Mouse (Mus musculus): ENCODE data around the gene Pi4k2a. TPM values are rescaled to one million over a fixed set of nuclear protein-coding genes. Genes with fewer than 3 reads are reported as not detected.

The Pi4k2a gene
- polyA plus RNA-seq, 2 experiments, result 29.9 to 34.4 TPM

DNA sequence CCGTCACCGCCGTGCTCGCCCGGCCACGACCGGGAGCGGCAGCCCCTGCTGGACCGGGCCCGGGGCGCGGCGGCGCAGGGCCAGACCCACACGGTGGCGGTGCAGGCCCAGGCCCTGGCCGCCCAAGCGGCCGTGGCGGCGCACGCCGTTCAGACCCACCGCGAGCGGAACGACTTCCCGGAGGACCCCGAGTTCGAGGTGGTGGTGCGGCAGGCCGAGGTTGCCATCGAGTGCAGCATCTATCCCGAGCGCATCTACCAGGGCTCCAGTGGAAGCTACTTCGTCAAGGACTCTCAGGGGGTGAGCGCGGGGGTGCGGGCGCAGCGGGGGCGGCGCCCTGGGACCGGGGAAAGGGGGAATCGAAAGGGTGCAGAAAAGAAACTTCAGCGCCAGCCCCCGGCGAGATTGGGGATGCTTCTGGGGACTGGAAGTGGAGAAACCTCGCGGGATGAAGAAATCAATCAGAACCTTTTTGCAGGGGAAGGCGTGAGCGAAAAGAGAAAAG, 419 bp downstream of the Pi4k2a start:
- no peak for TF ChIP-seq POLR2A (IDR thresholded peaks at IDR 0.05; ENCODE audit: borderline replicate concordance, extremely low read depth, insufficient read depth, insufficient read length)
- Histone ChIP-seq H3K36me3 (ENCODE audit: control insufficient read depth, insufficient read depth, low read length) (peaks cover 18% of the 10 kb centered on the region), H3K9ac (ENCODE audit: low read depth, low read length, severe bottlenecking) (peak overlapping the region; percentile 79), H3K27me3 (ENCODE audit: control insufficient read depth, insufficient read depth, low read length) (no peaks in the 10 kb centered on the region), H3K27ac (replicated peaks; ENCODE audit: low read depth, low read length) (peak overlapping the region; percentile 81), H3K4me1 (ENCODE audit: control insufficient read depth, insufficient read depth, low read length) (peaks cover 11% of the 10 kb centered on the region), H3K4me2 (replicated peaks; ENCODE audit: low read depth, low read length, severe bottlenecking) (peak overlapping the region; percentile 74), H3K4me3 (replicated peaks; ENCODE audit: low read length) (peak overlapping the region; percentile 78), H3K9me3 (ENCODE audit: control insufficient read depth, low read length) (no peaks in the 10 kb centered on the region)
- WGBS, result under 1% methylated on average over 33 of the region's 52 CpGs
- DNase-seq (ENCODE audit: low spot score) (no peak), ATAC-seq (ENCODE audit: low FRiP score, low read depth) (peak; percentile 47)

DNA sequence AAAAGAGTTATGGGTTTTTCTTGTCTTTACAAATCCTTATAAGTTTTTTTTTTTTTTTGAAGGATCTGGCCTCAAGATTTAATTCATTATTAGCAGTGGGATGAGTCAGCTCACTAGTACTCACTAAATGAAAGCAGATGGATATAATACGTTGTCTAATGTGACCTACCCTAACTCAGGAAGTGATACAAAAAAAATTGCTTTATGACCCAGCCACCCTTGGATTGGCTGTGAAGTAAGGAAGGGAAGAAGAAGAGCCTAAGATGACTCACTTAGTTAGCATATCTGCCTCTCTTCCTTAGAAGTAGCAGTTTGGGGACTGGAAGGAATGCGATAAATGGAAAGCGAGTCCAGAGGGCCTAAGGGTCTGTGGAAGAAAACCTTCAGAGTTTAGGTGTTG, 9.1 kb downstream of the Pi4k2a start:
- H3K4me3 ChIP-seq (replicated peaks; ENCODE audit: low read length), result no peak overlapping the region
- no peaks in the 10 kb centered on the region for H3K4me1 ChIP-seq (ENCODE audit: control insufficient read depth, insufficient read depth, low read length)
- H3K9ac ChIP-seq (ENCODE audit: low read depth, low read length, severe bottlenecking), result no peak overlapping the region
- ATAC-seq (ENCODE audit: low FRiP score, low read depth), result no peak
- H3K4me2 ChIP-seq (replicated peaks; ENCODE audit: low read depth, low read length, severe bottlenecking), result no peak overlapping the region
- 77% methylated on average over 3 of the region's 3 CpGs for WGBS
- H3K9me3 ChIP-seq (ENCODE audit: control insufficient read depth, low read length), result no peaks in the 10 kb centered on the region
- H3K36me3 ChIP-seq (ENCODE audit: control insufficient read depth, insufficient read depth, low read length), result peaks cover 45% of the 10 kb centered on the region
- no peak for DNase-seq (ENCODE audit: low spot score)
- no peaks in the 10 kb centered on the region for H3K27me3 ChIP-seq (ENCODE audit: control insufficient read depth, insufficient read depth, low read length)
- TF ChIP-seq POLR2A (IDR thresholded peaks at IDR 0.05; ENCODE audit: borderline replicate concordance, extremely low read depth, insufficient read depth, insufficient read length), result no peak
- H3K27ac ChIP-seq (replicated peaks; ENCODE audit: low read depth, low read length), result no peak overlapping the region

- Histone ChIP-seq H3K9ac (ENCODE audit: low read depth, low read length, severe bottlenecking) (no peak overlapping the region), H3K27me3 (ENCODE audit: control insufficient read depth, insufficient read depth, low read length) (no peaks in the 10 kb centered on the region), H3K9me3 (ENCODE audit: control insufficient read depth, low read length) (no peaks in the 10 kb centered on the region), H3K36me3 (ENCODE audit: control insufficient read depth, insufficient read depth, low read length) (peaks cover 48% of the 10 kb centered on the region), H3K4me1 (ENCODE audit: control insufficient read depth, insufficient read depth, low read length) (no peaks in the 10 kb centered on the region), H3K27ac (replicated peaks; ENCODE audit: low read depth, low read length) (no peak overlapping the region), H3K4me3 (replicated peaks; ENCODE audit: low read length) (no peak overlapping the region), H3K4me2 (replicated peaks; ENCODE audit: low read depth, low read length, severe bottlenecking) (no peak overlapping the region)
- no peak for TF ChIP-seq POLR2A (IDR thresholded peaks at IDR 0.05; ENCODE audit: borderline replicate concordance, extremely low read depth, insufficient read depth, insufficient read length)
- WGBS, result 92% methylated on average over 9 of the region's 9 CpGs
- no peak for ATAC-seq (ENCODE audit: low FRiP score, low read depth)
- DNase-seq (ENCODE audit: low spot score), result no peak
Observed at GRCm38 (mm10) chr19:42104681-42105080, 14.4 kb downstream of the Pi4k2a start.

DNA sequence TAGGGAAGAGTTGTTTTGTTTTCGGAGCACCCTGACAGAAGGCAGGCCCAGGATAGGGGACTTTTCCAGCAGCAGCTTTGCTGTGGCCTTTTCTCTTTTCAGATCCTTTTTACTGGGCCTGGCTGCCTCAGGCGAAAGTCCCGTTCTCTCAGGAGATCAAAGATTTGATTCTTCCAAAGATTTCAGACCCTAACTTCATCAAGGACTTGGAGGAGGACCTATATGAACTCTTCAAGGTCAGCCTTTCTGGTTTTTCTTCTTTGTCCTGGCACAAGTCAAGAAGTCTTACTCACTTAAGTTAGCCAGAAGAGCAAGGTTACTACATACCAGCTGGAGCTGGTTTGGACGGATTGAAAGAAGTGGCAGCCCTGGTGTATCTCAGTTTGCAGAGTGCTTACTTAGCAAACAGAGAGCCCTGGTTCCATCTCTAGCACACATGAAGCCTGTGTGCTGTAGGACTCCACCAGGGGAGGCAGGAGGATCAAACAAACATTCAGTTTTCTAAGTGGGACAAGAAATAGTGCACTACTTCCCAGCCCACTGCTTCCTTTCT, 25.6 kb downstream of the Pi4k2a start:
- H3K36me3 ChIP-seq (ENCODE audit: control insufficient read depth, insufficient read depth, low read length), result peaks cover 78% of the 10 kb centered on the region
- no peak overlapping the region for H3K27ac ChIP-seq (replicated peaks; ENCODE audit: low read depth, low read length)
- H3K4me3 ChIP-seq (replicated peaks; ENCODE audit: low read length), result no peak overlapping the region
- no peak overlapping the region for H3K4me2 ChIP-seq (replicated peaks; ENCODE audit: low read depth, low read length, severe bottlenecking)
- TF ChIP-seq POLR2A (IDR thresholded peaks at IDR 0.05; ENCODE audit: borderline replicate concordance, extremely low read depth, insufficient read depth, insufficient read length), result no peak
- no peaks in the 10 kb centered on the region for H3K4me1 ChIP-seq (ENCODE audit: control insufficient read depth, insufficient read depth, low read length)
- no peak overlapping the region for H3K9ac ChIP-seq (ENCODE audit: low read depth, low read length, severe bottlenecking)
- 91% methylated on average over 4 of the region's 4 CpGs for whole genome bisulfite sequencing
- DNase-seq (ENCODE audit: low spot score) (no peak), ATAC-seq (ENCODE audit: low FRiP score, low read depth) (no peak)
- no peaks in the 10 kb centered on the region for H3K27me3 ChIP-seq (ENCODE audit: control insufficient read depth, insufficient read depth, low read length)
- no peaks in the 10 kb centered on the region for H3K9me3 ChIP-seq (ENCODE audit: control insufficient read depth, low read length)

DNA sequence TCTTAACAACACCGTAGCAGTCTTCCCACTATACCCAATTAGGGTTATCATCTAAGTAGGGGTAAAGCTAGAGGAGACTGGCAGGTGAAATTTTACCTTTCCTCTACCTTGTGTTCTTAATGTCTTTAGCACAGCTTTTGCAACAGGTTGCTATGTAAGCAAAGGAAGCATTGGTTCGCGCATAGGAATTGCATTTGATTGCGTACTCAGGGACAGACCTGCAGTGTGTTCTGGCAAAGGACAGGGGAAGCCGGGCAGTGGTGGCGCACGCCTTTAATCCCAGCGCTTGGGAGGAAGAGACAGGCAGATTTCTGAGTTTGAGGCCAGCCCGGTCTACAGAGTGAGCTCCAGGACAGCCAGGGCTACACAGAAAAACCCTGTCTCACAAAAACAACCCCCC, 27.9 kb downstream of the Pi4k2a start:
- H3K4me1 ChIP-seq (ENCODE audit: control insufficient read depth, insufficient read depth, low read length), result no peaks in the 10 kb centered on the region
- WGBS, result 94% methylated on average over 9 of the region's 9 CpGs
- ATAC-seq (ENCODE audit: low FRiP score, low read depth) (no peak), DNase-seq (ENCODE audit: low spot score) (no peak)
- no peak for TF ChIP-seq POLR2A (IDR thresholded peaks at IDR 0.05; ENCODE audit: borderline replicate concordance, extremely low read depth, insufficient read depth, insufficient read length)
- no peaks in the 10 kb centered on the region for H3K27me3 ChIP-seq (ENCODE audit: control insufficient read depth, insufficient read depth, low read length)
- H3K27ac ChIP-seq (replicated peaks; ENCODE audit: low read depth, low read length), result no peak overlapping the region
- H3K4me2 ChIP-seq (replicated peaks; ENCODE audit: low read depth, low read length, severe bottlenecking), result no peak overlapping the region
- H3K4me3 ChIP-seq (replicated peaks; ENCODE audit: low read length), result no peak overlapping the region
- no peak overlapping the region for H3K9ac ChIP-seq (ENCODE audit: low read depth, low read length, severe bottlenecking)
- H3K9me3 ChIP-seq (ENCODE audit: control insufficient read depth, low read length), result no peaks in the 10 kb centered on the region
- peaks cover 92% of the 10 kb centered on the region for H3K36me3 ChIP-seq (ENCODE audit: control insufficient read depth, insufficient read depth, low read length)
